26 mouse cellular contexts compared by ENCODE assay signal in genomic region chr3:92111526-92111925, GRCm38 (mm10). TPM values are rescaled to one million over a fixed set of nuclear protein-coding genes. Genes with fewer than 3 reads are reported as not detected.
DNase-seq lines count a peak whose midpoint lies in the region; ATAC-seq and TF ChIP-seq lines count a peak whose summit lies in the region.
"Had no signal": no experiment of that assay in that cellular context is flagged by ENCODE, and none has a peak within 500 bp of the region (broad histone marks: within the 10 kb centered on the region; RNA-seq: fewer than 3 reads in every experiment).

No protein-coding gene starts in this region.

- TF ChIP-seq POLR2A in liver, adult 2 months (IDR thresholded peaks at IDR 0.05; ENCODE audit: extremely low read depth, insufficient read depth, low read length): no peak
- TF ChIP-seq POLR2A in myocyte (IDR thresholded peaks at IDR 0.05; ENCODE audit: insufficient read length, low read depth): no peak

- no peak overlapping the region for H3K4me2 ChIP-seq in liver, embryonic 11.5 days
- peak overlapping the region; percentile 42 for H3K4me2 ChIP-seq in myocyte (ENCODE audit: low read depth)
- H3K4me2 ChIP-seq: embryonic facial prominence, embryonic 12.5 days; forebrain, embryonic 13.5 days; forebrain, embryonic 15.5 days had no signal

- no peak overlapping the region for H3K4me3 ChIP-seq in liver, adult 2 months (ENCODE audit: insufficient read depth, low read depth, low read length)
- H3K4me3 ChIP-seq in liver, embryonic 11.5 days (ENCODE audit: low read depth, low read length): no peak overlapping the region
- H3K4me3 ChIP-seq in myocyte: no peak overlapping the region
- H3K4me3 ChIP-seq: embryonic facial prominence, embryonic 10.5 days; embryonic facial prominence, embryonic 12.5 days; forebrain, embryonic 13.5 days; forebrain, embryonic 15.5 days had no signal

- no peaks in the 10 kb centered on the region for H3K9me3 ChIP-seq in liver, embryonic 11.5 days (ENCODE audit: control insufficient read depth, low read length)
- H3K9me3 ChIP-seq: embryonic facial prominence, embryonic 10.5 days; embryonic facial prominence, embryonic 12.5 days; forebrain, embryonic 13.5 days; forebrain, embryonic 15.5 days; G1E had no signal

- H3K27me3 ChIP-seq in liver, adult 2 months (ENCODE audit: control insufficient read depth, insufficient read depth, low read length): no peaks in the 10 kb centered on the region
- no peaks in the 10 kb centered on the region for H3K27me3 ChIP-seq in liver, embryonic 11.5 days (replicated peaks; ENCODE audit: control insufficient read depth, insufficient read depth, low read length)
- no peaks in the 10 kb centered on the region for H3K27me3 ChIP-seq in myocyte (ENCODE audit: control insufficient read depth, insufficient read depth, insufficient read length)
- H3K27me3 ChIP-seq: CH12.LX; embryonic facial prominence, embryonic 12.5 days; forebrain, embryonic 13.5 days; forebrain, embryonic 15.5 days had no signal

- H3K4me1 ChIP-seq in liver, adult 2 months (ENCODE audit: control insufficient read depth, insufficient read depth, low read length): no peaks in the 10 kb centered on the region
- no peaks in the 10 kb centered on the region for H3K4me1 ChIP-seq in liver, embryonic 11.5 days (replicated peaks; ENCODE audit: control insufficient read depth, insufficient read depth, low read length)
- H3K4me1 ChIP-seq: embryonic facial prominence, embryonic 10.5 days; embryonic facial prominence, embryonic 12.5 days; forebrain, embryonic 13.5 days; forebrain, embryonic 15.5 days had no signal

- H3K9ac ChIP-seq in liver, adult 2 months (ENCODE audit: low read depth, low read length): no peak overlapping the region
- no peak overlapping the region for H3K9ac ChIP-seq in liver, embryonic 11.5 days (ENCODE audit: low read depth, low read length)
- H3K9ac ChIP-seq: embryonic facial prominence, embryonic 12.5 days; forebrain, embryonic 13.5 days; forebrain, embryonic 15.5 days; forebrain, postnatal 0 days had no signal

- peak; percentile 11 for DNase-seq in liver, adult 2 months (ENCODE audit: extremely low read depth, low read depth, low spot score)
- no peak for DNase-seq in liver, embryonic 11.5 days (ENCODE audit: low spot score)
- peak; percentile 69 for DNase-seq in Muller cell, postnatal 12 days (ENCODE audit: inconsistent ontology term)
- DNase-seq in natural killer cell, adult 2 months (ENCODE audit: low spot score in 2 of 2): no peak
- no peak for DNase-seq in lung, adult 18-20 months
- DNase-seq: adrenal gland, adult 8-10 months; adrenal gland, postnatal 14 days; adrenal gland, postnatal 36 days; cerebellum, adult 11-12 months; cerebellum, adult 2 months; cerebellum, adult 9-10 months; cerebellum, postnatal 10 days; cerebellum, postnatal 25 days; forebrain, postnatal 0 days had no signal

- H3K27ac ChIP-seq in liver, adult 2 months (replicated peaks; ENCODE audit: insufficient read depth, low read depth, low read length): no peak overlapping the region
- no peak overlapping the region for H3K27ac ChIP-seq in liver, embryonic 11.5 days (ENCODE audit: low read depth, low read length)
- H3K27ac ChIP-seq: embryonic facial prominence, embryonic 10.5 days; embryonic facial prominence, embryonic 12.5 days; forebrain, embryonic 13.5 days; forebrain, embryonic 15.5 days had no signal

- no peak for ATAC-seq in liver, embryonic 11.5 days (replicated peaks; ENCODE audit: low FRiP score)
- ATAC-seq: CD4-positive, CD25-positive, alpha-beta regulatory T cell, adult 4 months; forebrain, embryonic 13.5 days; forebrain, embryonic 15.5 days; forebrain, postnatal 0 days had no signal

- no peaks in the 10 kb centered on the region for H3K79me2 ChIP-seq in liver, adult 2 months (ENCODE audit: control insufficient read depth, insufficient read depth, low read length)
- H3K79me2 ChIP-seq in myocyte (ENCODE audit: control insufficient read depth, insufficient read depth): no peaks in the 10 kb centered on the region

- no peaks in the 10 kb centered on the region for H3K36me3 ChIP-seq in liver, adult 2 months (ENCODE audit: control insufficient read depth, insufficient read depth, low read length)
- H3K36me3 ChIP-seq in liver, embryonic 11.5 days (ENCODE audit: control insufficient read depth, insufficient read depth, low read length): no peaks in the 10 kb centered on the region
- H3K36me3 ChIP-seq in myocyte (ENCODE audit: control insufficient read depth, insufficient read depth): no peaks in the 10 kb centered on the region
- H3K36me3 ChIP-seq: embryonic facial prominence, embryonic 10.5 days; embryonic facial prominence, embryonic 12.5 days; forebrain, embryonic 15.5 days; G1E had no signal

- TF ChIP-seq CTCF in liver, adult 2 months (IDR thresholded peaks at IDR 0.05; ENCODE audit: low read depth, low read length): no peak

- no peak overlapping the region for H3ac ChIP-seq in myocyte (ENCODE audit: control insufficient read depth, insufficient read length)

TF ChIP-seq in myocyte, 11 proteins besides CTCF, POLR2A, EP300 and RAD21:
- TF ChIP-seq TCF12 (IDR thresholded peaks at IDR 0.05; ENCODE audit: insufficient read depth, poor library complexity, severe bottlenecking): no peak
- TF ChIP-seq USF1 (IDR thresholded peaks at IDR 0.05; ENCODE audit: low read depth): no peak
- TF ChIP-seq CEBPB (IDR thresholded peaks at IDR 0.05; ENCODE audit: insufficient read depth, poor library complexity, severe bottlenecking): no peak
- TF ChIP-seq E2F4 (IDR thresholded peaks at IDR 0.05; ENCODE audit: insufficient read depth): no peak
- TF ChIP-seq MAX (IDR thresholded peaks at IDR 0.05; ENCODE audit: low read depth): no peak
- TF ChIP-seq MYOG (IDR thresholded peaks at IDR 0.05; ENCODE audit: control insufficient read depth in 1 of 3, insufficient read depth in 1 of 3, insufficient read length in 2 of 3, low read depth in 2 of 3): no peak
- TF ChIP-seq POLR2AphosphoS2 (IDR thresholded peaks at IDR 0.05; ENCODE audit: insufficient read length, low read depth): no peak
- TF ChIP-seq TCF3 (IDR thresholded peaks at IDR 0.05; ENCODE audit: insufficient read length, low read depth): no peak
- no peak for TF ChIP-seq REST (IDR thresholded peaks at IDR 0.05; ENCODE audit: insufficient read depth, insufficient read length)
- TF ChIP-seq MYOD1 (IDR thresholded peaks at IDR 0.05; ENCODE audit: control insufficient read depth in 1 of 3, insufficient read length in 2 of 3, low read depth in 2 of 3): no peak
- TF ChIP-seq SRF (IDR thresholded peaks at IDR 0.05; ENCODE audit: control insufficient read depth, insufficient read length, low read depth): no peak

RNA-seq across cellular contexts. Expression of gene Prr9, which starts 12.2 kb away (rescaled TPM):
- total RNA-seq in liver, adult 2 months (2014; rRNA removed): not detected in 2 replicates
- not detected in 2 replicates for polyA plus RNA-seq in liver, adult 2 months (2012; rRNA removed)
- polyA plus RNA-seq in liver, embryonic 11.5 days (2014; fragmentation: Nextera tagmentation; extraction: Ambion mirVana): not detected in 2 replicates
- polyA plus RNA-seq in myocyte (2012; fragmentation: generic; extraction: Trizol): 0.40 TPM
- total RNA-seq: adrenal gland, adult 18-20 months; adrenal gland, adult 8-10 months; adrenal gland, postnatal 14 days; adrenal gland, postnatal 36 days; CH12.LX had no signal
- polyA plus RNA-seq: CD4-positive, CD25-positive, alpha-beta regulatory T cell, adult 4 months; cerebellum, adult 2 months; cortical plate, adult 2 months; embryonic facial prominence, embryonic 10.5 days; embryonic facial prominence, embryonic 12.5 days; forebrain, embryonic 11.5 days; forebrain, embryonic 13.5 days; forebrain, embryonic 15.5 days; forebrain, postnatal 0 days; G1E had no signal

RNA-seq across cellular contexts. Expression of gene Lor, which starts 28.6 kb away (rescaled TPM):
- total RNA-seq in liver, adult 2 months (2014; rRNA removed): 0.09 and 0.13 TPM in 2 replicates
- polyA plus RNA-seq in liver, adult 2 months (2012; rRNA removed): 0.27 and 0.33 TPM in 2 replicates
- polyA plus RNA-seq in liver, embryonic 11.5 days (2014; fragmentation: Nextera tagmentation; extraction: Ambion mirVana): 0.79 and 0.90 TPM in 2 replicates
- polyA plus RNA-seq in myocyte (2012; fragmentation: generic; extraction: Trizol): 0.36 TPM
- total RNA-seq: CH12.LX, G1E had no signal
- polyA plus RNA-seq: CD4-positive, CD25-positive, alpha-beta regulatory T cell, adult 4 months; G1E had no signal

RNA-seq across cellular contexts. Expression of gene Lelp1, which starts 31.0 kb away (rescaled TPM):
- not detected in 2 replicates for total RNA-seq in liver, adult 2 months (2014; rRNA removed)
- 0.15 TPM in 1 of 2 replicates, not detected in the other for polyA plus RNA-seq in liver, adult 2 months (2012; rRNA removed)
- polyA plus RNA-seq in liver, embryonic 11.5 days (2014; fragmentation: Nextera tagmentation; extraction: Ambion mirVana): not detected in 2 replicates
- polyA plus RNA-seq in myocyte (2012; fragmentation: generic; extraction: Trizol): not detected
- total RNA-seq: adrenal gland, adult 18-20 months; adrenal gland, adult 8-10 months; adrenal gland, postnatal 14 days; adrenal gland, postnatal 36 days; CH12.LX; forebrain, postnatal 0 days; G1E had no signal
- polyA plus RNA-seq: CD4-positive, CD25-positive, alpha-beta regulatory T cell, adult 4 months; cerebellum, adult 2 months; cortical plate, adult 2 months; embryonic facial prominence, embryonic 10.5 days; embryonic facial prominence, embryonic 12.5 days; embryonic facial prominence, embryonic 14.5 days; forebrain, embryonic 11.5 days; forebrain, embryonic 13.5 days; forebrain, embryonic 15.5 days; forebrain, postnatal 0 days; G1E had no signal

Comparison
In these comparisons a context has a peak if more than half of its experiments do, and no peak if none do; other contexts are left out.
1. DNase-seq: peak in liver, adult 2 months (single experiment) and Muller cell, postnatal 12 days (single experiment); none in liver, embryonic 11.5 days (single experiment), natural killer cell, adult 2 months (0 of 2) and lung, adult 18-20 months (0 of 2).